Mouse (Mus musculus) liver, adult 2 months (tissue): ENCODE results near the gene Sh3kbp1.

Experiments
- CTCF ChIP-seq: fragments of 200-500 bp; IDR thresholded peaks from 2 replicates; pipeline ENCODE4 v1.5.1; 2011; ENCODE audit warnings: low read depth, low read length, control low read depth
- POLR2A ChIP-seq: fragments of 200-500 bp; IDR thresholded peaks from 2 replicates; pipeline ENCODE4 v1.6.1; 2011; ENCODE audit warnings: low read length, control low read depth; ENCODE audit not compliant: insufficient read depth; ENCODE audit errors: extremely low read depth

DNA sequence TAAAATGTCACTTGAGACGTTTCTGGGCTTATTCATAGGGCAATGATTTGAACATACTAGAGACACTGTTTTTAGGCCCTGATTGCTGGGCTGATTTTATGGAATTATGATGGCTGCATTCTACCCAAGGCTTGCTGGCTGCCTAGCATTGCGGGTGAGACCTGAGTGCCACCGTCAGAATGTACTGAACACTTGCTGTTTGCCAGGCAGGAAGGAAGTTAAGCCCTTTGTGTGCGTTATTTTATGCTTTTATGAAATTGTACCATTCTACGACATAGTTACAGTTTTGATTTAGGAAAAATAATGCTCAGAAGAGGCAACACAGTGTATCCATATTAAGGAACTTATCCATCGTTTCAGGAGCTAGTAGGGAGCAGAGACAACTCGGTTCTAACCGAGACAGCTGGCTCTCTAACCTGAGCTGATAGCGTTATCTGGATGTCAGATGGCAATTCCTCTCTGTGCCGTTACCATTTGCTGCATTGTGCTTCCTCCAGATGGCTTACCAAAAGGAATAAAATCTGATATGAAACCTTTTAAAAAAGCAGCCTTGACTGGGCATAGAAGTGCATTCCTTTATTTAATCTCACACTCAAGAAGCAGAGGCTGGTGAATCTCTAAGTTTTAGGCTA is 62.8 kb downstream of the Sh3kbp1 start:
- TF ChIP-seq CTCF (no peak), POLR2A (no peak)
